In the genomic region with DNA sequence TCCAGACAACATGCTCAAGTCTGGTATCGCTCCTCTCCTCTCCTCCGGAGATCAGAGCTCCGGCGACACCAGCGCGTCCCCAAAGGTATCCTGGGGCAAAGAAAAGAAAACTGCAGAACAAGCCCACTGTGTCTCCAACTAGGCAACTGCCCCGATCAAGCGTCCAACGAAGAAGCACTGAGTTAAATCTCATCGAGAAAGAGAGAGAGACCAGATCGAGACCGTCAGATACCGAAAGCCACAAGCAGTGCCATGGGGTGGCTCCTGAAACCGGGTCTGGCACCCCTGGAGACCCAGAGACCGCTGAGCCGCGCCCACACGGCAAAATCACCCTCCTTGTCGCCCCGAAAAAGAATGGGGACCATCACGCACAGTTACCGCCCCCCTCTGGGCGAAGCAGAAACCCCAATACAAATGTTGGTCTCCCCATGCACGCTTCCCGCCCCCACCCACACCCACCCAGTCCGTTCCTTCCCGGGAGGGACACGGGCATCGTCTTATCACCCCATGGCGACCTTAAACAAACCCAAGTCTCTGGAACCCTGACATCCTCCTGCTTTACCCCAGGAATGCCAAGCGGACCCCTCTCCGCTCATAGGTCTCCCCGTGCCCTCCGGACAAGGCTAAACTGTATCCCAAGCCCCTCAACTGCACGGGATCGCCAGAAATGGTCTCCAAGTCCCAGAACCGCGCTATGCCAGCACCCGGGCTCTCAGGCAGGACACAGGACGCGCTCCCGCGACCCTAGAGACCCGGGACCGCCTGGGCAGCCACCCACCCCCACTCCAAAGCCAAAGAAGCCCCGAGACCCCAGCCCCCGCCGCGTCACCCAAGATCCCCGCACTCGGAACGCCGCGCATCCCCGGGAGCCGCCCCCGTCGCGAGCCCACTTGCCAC, we compare ENCODE assay signal across 8 mouse cellular contexts. TPM values are rescaled to one million over a fixed set of nuclear protein-coding genes. Genes with fewer than 3 reads are reported as not detected.
A peak's percentile ranks its signal among the peaks of the same experiment; 100 is the strongest.
DNase-seq lines count a peak whose midpoint lies in the region; ATAC-seq and TF ChIP-seq lines count a peak whose summit lies in the region.

No protein-coding gene starts in this region.

- no peaks in the 10 kb centered on the region for H3K27me3 ChIP-seq in forebrain, embryonic 11.5 days (ENCODE audit: control insufficient read depth, insufficient read depth, low read length)

- in situ Hi-C loops in ES-E14 (cut with MboI; ENCODE audit: low sequenced_read_pairs in 2 of 2, unreplicated experiment in 2 of 2), result no loop called here

- H3K4me3 ChIP-seq in ES-E14 (ENCODE audit: insufficient read depth in 1 of 2, low read depth in 1 of 2, low read length in 2 of 2, poor library complexity in 1 of 2, severe bottlenecking in 1 of 2), result peak overlapping the region; percentile 88 to 94
- H3K4me3 ChIP-seq in forebrain, embryonic 11.5 days (ENCODE audit: low read depth, low read length), result peak overlapping the region; percentile 83
- H3K4me3 ChIP-seq in lung, adult 2 months (replicated peaks; ENCODE audit: extremely low read depth, low read depth, low read length), result peak overlapping the region; percentile 91

- peak; percentile 37 for ATAC-seq in forebrain, embryonic 11.5 days (replicated peaks; ENCODE audit: low FRiP score)

- no peak for TF ChIP-seq CTCF in lung, adult 2 months (IDR thresholded peaks at IDR 0.05; ENCODE audit: insufficient read depth, low read length)

- H3K36me3 ChIP-seq in ES-E14 (ENCODE audit: control insufficient read depth, insufficient read depth, low read length, poor library complexity, severe bottlenecking), result no peaks in the 10 kb centered on the region
- H3K36me3 ChIP-seq in forebrain, embryonic 11.5 days (ENCODE audit: control insufficient read depth, insufficient read depth, low read length), result no peaks in the 10 kb centered on the region

- TF ChIP-seq POLR2A in lung, adult 2 months (IDR thresholded peaks at IDR 0.05; ENCODE audit: borderline replicate concordance, extremely low read depth, low read depth, low read length), result no peak

- WGBS in forebrain, embryonic 11.5 days, result under 1% methylated on average over 59 of the region's 59 CpGs
- under 1% methylated on average over 59 of the region's 59 CpGs for WGBS in lung, adult 2 months

- no peak overlapping the region for H3K27ac ChIP-seq in ES-E14 (ENCODE audit: insufficient read depth, low read depth, low read length, poor library complexity, severe bottlenecking)
- peak overlapping the region; percentile 60; the same call in 1 of the 2 replicates for H3K27ac ChIP-seq in forebrain, embryonic 11.5 days (ENCODE audit: low read depth, low read length)

- no peaks in the 10 kb centered on the region for H3K9me3 ChIP-seq in ES-E14 (ENCODE audit: control insufficient read depth, insufficient read depth, low read depth, low read length)
- H3K9me3 ChIP-seq in forebrain, embryonic 11.5 days (ENCODE audit: control insufficient read depth, low read length), result no peaks in the 10 kb centered on the region

- DNase-seq in ES-E14 (ENCODE audit: low read depth, low spot score), result no peak
- DNase-seq in brain, adult 2 months (ENCODE audit: low read depth, low spot score), result peak; percentile 59
- DNase-seq in forebrain, embryonic 11.5 days (ENCODE audit: low spot score), result peak; percentile 69
- DNase-seq in heart, postnatal 10 days, result peak; percentile 42 to 49
- peak; percentile 44 to 70 for DNase-seq in kidney, postnatal 4 days
- DNase-seq in lung, adult 2 months, result peak; percentile 45
- peak; percentile 48 for DNase-seq in right cerebral cortex, adult 18-20 months
- peak; percentile 25 to 32 for DNase-seq in urinary bladder, postnatal 36 days (ENCODE audit: low spot score in 2 of 2)

- peak overlapping the region; percentile 77 for H3K4me2 ChIP-seq in forebrain, embryonic 11.5 days (ENCODE audit: low read depth, low read length, severe bottlenecking)

- peak overlapping the region; percentile 95 for H3K9ac ChIP-seq in ES-E14 (ENCODE audit: insufficient read depth, low read depth, low read length, poor library complexity, severe bottlenecking)
- H3K9ac ChIP-seq in forebrain, embryonic 11.5 days (ENCODE audit: low read length), result peak overlapping the region; percentile 90

- H3K4me1 ChIP-seq in ES-E14 (ENCODE audit: control insufficient read depth in 2 of 2, insufficient read depth in 2 of 2, low read length in 2 of 2, poor library complexity in 1 of 2), result peaks cover 1 to 3% of the 10 kb centered on the region in 2 experiments; a peak in 1 of 4 replicates
- H3K4me1 ChIP-seq in forebrain, embryonic 11.5 days (replicated peaks; ENCODE audit: control insufficient read depth, insufficient read depth, low read length), result no peaks in the 10 kb centered on the region; the same call in 1 of the 2 replicates
- H3K4me1 ChIP-seq in lung, adult 2 months (ENCODE audit: control insufficient read depth, insufficient read depth, low read length), result peaks cover 3% of the 10 kb centered on the region

- intact Hi-C loops in heart, postnatal 10 days (cut with DNase I), result loop anchor here (2.0 to 5.0 kb wide), 3 partner anchors 64 to 123 kb away; no protein-coding TSS in a partner anchor

TF ChIP-seq in ES-E14, 5 proteins besides CTCF, POLR2A, EP300 and RAD21:
- TF ChIP-seq ZC3H11A (IDR thresholded peaks at IDR 0.05; ENCODE audit: borderline replicate concordance, low read depth, low read length) (no peak), HCFC1 (IDR thresholded peaks at IDR 0.05; ENCODE audit: borderline replicate concordance, insufficient read depth, low read length) (no peak), MAFK (IDR thresholded peaks at IDR 0.05; ENCODE audit: insufficient read depth, low read depth, low read length) (no peak), ZNF384 (IDR thresholded peaks at IDR 0.05; ENCODE audit: low read depth, low read length) (no peak), CHD2 (IDR thresholded peaks at IDR 0.05; ENCODE audit: low read depth, low read length) (no peak)

RNA-seq across cellular contexts. Expression of a gene that starts 0.7 kb away (rescaled TPM):
- total RNA-seq in ES-E14 (2012; rRNA removed), result 44.8 and 52.6 TPM in 2 replicates
- 18.4 and 19.5 TPM in 2 replicates for polyA plus RNA-seq in forebrain, embryonic 11.5 days (2014; fragmentation: Nextera tagmentation; extraction: Ambion mirVana)
- 10 to 100 TPM; 14.6 to 15.3 TPM for total RNA-seq in heart, postnatal 10 days (2021)
- polyA plus RNA-seq in lung, adult 2 months (2012; rRNA removed), result 3.1 and 5.6 TPM in 2 replicates
